Mouse (Mus musculus) heart, adult 2 months (tissue): ENCODE data around the gene Magi2. TPM values are rescaled to one million over a fixed set of nuclear protein-coding genes. Genes with fewer than 3 reads are reported as not detected.
A peak's percentile ranks its signal among the peaks of the same experiment; 100 is the strongest.

Experiments
- DNase-seq, 2 experiments: peaks; one replicate each; pipeline ENCODE4 v3.0.0; 2021
- H3K27ac ChIP-seq: fragments of 200-600 bp; 2 replicates; pipeline ENCODE4 v1.8.1; 2022
- H3K27me3 ChIP-seq: fragments of 200-500 bp; 2 replicates; pipeline ENCODE4 v1.6.1; 2012; ENCODE audit warnings: mild to moderate bottlenecking, low read length, inconsistent platforms, mixed read lengths; ENCODE audit not compliant: control insufficient read depth, insufficient read depth
- H3K36me3 ChIP-seq: fragments of 200-500 bp; 2 replicates; pipeline ENCODE4 v1.6.1; 2012; ENCODE audit warnings: low read length, inconsistent platforms; ENCODE audit not compliant: control insufficient read depth, insufficient read depth
- H3K4me1 ChIP-seq: fragments of 200-500 bp; 2 replicates; pipeline ENCODE4 v1.6.1; 2011; ENCODE audit warnings: low read length; ENCODE audit not compliant: control insufficient read depth, insufficient read depth
- H3K4me3 ChIP-seq: fragments of 200-600 bp; 2 replicates; pipeline ENCODE4 v1.8.1; 2022
- H3K79me2 ChIP-seq: fragments of 200-500 bp; replicated peaks from 2 replicates; pipeline ENCODE4 v1.6.1; 2012; ENCODE audit warnings: mild to moderate bottlenecking, inconsistent platforms, low read length, moderate library complexity, mixed read lengths; ENCODE audit not compliant: control insufficient read depth, insufficient read depth
- H3K9ac ChIP-seq: fragments of 200-500 bp; 2 replicates; pipeline ENCODE4 v1.6.1; 2012; ENCODE audit warnings: low read depth, mild to moderate bottlenecking, control low read depth, inconsistent platforms, low read length, mixed read lengths
- CTCF ChIP-seq: fragments of 200-600 bp; IDR thresholded peaks from 2 replicates; pipeline ENCODE4 v1.8.1; 2022; ENCODE audit warnings: antibody characterized with exemption, mild to moderate bottlenecking, moderate library complexity
- EP300 ChIP-seq: fragments of 200-500 bp; IDR thresholded peaks from 2 replicates; pipeline ENCODE4 v1.6.1; 2011; ENCODE audit warnings: low read depth, low read length, control low read depth; ENCODE audit not compliant: insufficient read depth
- POLR2A ChIP-seq: fragments of 200-500 bp; IDR thresholded peaks from 2 replicates; pipeline ENCODE4 v1.6.1; 2011; ENCODE audit warnings: mild to moderate bottlenecking, low read depth, low read length, control low read depth; ENCODE audit not compliant: insufficient read depth
- WGBS: fragments of 180-500 bp; shearing (Covaris S2); methylation state at CpG from one replicate; pipeline ENCODE4 v1.1.7; 2018; 5-methylcytosine and 5-hydroxymethylcytosine counted together
- intact Hi-C: fragments of 180-260 bp; cut with DNase I; formaldehyde crosslinking; loops from one replicate; pipeline ENCODE4 v1.15.1; 2025
- polyA plus RNA-seq: library from polyadenylated mRNA; depleted of rRNA; stranded (reverse); fragments of >200 nt; gene quantifications from 2 replicates; pipeline ENCODE4 v1.2.3, GENCODE M21; 2012
- total RNA-seq, 2 experiments: library from RNA; stranded (reverse); gene quantifications; 2 replicates each; pipeline ENCODE4 v1.2.3; 2021

Gene Magi2
- total and polyA plus RNA-seq, 3 experiments, result 2.0 to 8.2 (median 7.0) TPM

GRCm38 (mm10) chr5:20446471-20447174, 1219.8 kb downstream of the Magi2 start:
- DNase-seq, result no peak
- no peak overlapping the region for H3K9ac ChIP-seq
- H3K27ac ChIP-seq, result no peak overlapping the region
- H3K27me3 ChIP-seq, result no peaks in the 10 kb centered on the region
- TF ChIP-seq POLR2A (no peak), CTCF (no peak)
- no peak overlapping the region for H3K4me3 ChIP-seq
- WGBS, result 35% methylated on average over 4 of the region's 4 CpGs
- no peaks in the 10 kb centered on the region for H3K36me3 ChIP-seq
- no peaks in the 10 kb centered on the region for H3K79me2 ChIP-seq
- H3K4me1 ChIP-seq, result no peaks in the 10 kb centered on the region
- intact Hi-C loops, result no loop called here

DNA sequence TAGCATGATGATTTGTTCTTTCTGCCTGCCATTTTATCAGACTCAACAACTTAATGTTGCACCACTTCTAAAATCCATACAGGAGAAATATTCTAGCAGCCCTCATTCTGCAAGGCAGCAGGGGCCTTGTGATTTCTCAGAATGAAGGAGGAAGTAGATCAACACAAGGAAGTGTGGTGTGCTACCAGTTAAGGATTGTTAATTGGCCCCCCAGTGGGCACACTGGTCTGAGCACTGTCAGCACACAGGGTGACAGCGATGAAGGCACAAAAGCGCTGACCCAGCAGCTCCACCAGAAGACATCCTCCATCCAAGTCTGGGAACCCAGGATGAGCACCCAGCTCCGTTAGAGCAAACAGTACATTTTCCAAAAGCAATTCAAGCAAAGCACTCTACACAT, 1229.3 kb downstream of the Magi2 start:
- H3K79me2 ChIP-seq, result no peaks in the 10 kb centered on the region
- no peaks in the 10 kb centered on the region for H3K36me3 ChIP-seq
- no peaks in the 10 kb centered on the region for H3K27me3 ChIP-seq
- H3K9ac ChIP-seq, result no peak overlapping the region
- no peak for DNase-seq
- 61% methylated on average over 3 of the region's 3 CpGs for whole genome bisulfite sequencing
- TF ChIP-seq EP300 (no peak), CTCF (no peak), POLR2A (no peak)
- H3K4me1 ChIP-seq, result no peaks in the 10 kb centered on the region
- intact Hi-C loops, result no loop called here
- no peak overlapping the region for H3K4me3 ChIP-seq
- no peak overlapping the region for H3K27ac ChIP-seq

DNA sequence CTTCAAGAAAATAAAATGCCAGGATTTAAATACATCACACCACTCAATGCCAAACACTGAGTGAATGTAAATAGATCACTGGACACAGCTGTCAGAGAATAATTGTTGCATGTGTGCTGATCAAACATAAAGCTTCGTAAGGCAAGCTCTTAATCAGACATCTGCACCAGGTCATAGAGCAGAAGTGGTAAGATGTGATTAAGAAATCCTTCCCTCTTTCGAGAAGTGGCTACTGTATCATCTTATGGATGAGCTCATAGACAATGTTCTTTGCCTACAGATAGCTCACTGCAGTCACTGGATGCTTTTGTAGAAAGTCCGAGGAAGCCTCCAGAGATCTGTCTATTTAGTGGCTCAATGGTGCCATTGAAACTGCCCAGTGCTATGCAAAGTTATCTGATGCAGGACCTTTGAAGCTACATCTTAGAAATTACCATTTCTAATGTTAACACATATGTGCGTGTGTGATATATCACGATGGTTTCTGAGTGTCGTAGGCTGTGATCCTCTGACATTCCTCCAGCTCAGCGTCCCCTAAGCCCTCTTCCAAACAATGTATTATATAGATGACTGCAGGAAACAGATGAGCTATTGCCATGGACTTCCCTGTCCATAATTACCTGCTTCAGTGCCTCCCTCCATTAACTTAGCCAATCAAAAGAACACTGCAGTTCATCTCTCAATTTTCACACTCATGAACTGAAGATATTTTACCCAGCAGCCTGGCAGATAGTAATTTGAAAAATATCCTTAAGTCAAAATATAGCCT, 1231.1 kb downstream of the Magi2 start:
- intact Hi-C loops, result no loop called here
- no peak for DNase-seq
- no peak overlapping the region for H3K27ac ChIP-seq
- H3K27me3 ChIP-seq, result no peaks in the 10 kb centered on the region
- TF ChIP-seq POLR2A, result no peak
- no peak for TF ChIP-seq EP300
- TF ChIP-seq CTCF, result no peak
- no peak overlapping the region for H3K9ac ChIP-seq
- H3K79me2 ChIP-seq, result no peaks in the 10 kb centered on the region
- no peak overlapping the region for H3K4me3 ChIP-seq
- no peaks in the 10 kb centered on the region for H3K36me3 ChIP-seq
- 72% methylated on average over 7 of the region's 7 CpGs for WGBS
- H3K4me1 ChIP-seq, result no peaks in the 10 kb centered on the region

DNA sequence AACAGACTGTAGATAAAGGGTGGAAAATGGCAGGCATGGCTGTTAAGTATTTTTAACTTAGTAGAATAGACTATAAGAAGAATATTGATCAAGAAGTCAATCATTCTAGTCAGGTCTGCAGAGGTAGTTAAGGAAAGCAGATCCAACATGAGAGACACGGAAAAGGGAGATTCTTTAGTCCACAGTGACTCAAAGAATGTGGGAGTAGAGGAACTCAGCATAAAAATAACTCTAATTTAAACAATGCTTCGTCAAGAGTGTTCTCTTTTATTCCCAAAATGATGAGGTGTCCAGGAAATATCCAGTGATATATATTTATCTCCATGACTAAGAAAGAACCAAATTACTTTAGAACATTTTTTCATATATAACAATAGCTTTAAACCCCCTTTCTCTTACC, 1234.9 kb downstream of the Magi2 start:
- Histone ChIP-seq H3K4me3 (no peak overlapping the region), H3K36me3 (no peaks in the 10 kb centered on the region), H3K27ac (no peak overlapping the region), H3K27me3 (no peaks in the 10 kb centered on the region), H3K79me2 (no peaks in the 10 kb centered on the region), H3K4me1 (no peaks in the 10 kb centered on the region), H3K9ac (no peak overlapping the region)
- DNase-seq, result no peak
- TF ChIP-seq CTCF (no peak), EP300 (no peak), POLR2A (no peak)
- intact Hi-C loops, result no loop called here
- 54% methylated on average over 2 of the region's 2 CpGs for WGBS

DNA sequence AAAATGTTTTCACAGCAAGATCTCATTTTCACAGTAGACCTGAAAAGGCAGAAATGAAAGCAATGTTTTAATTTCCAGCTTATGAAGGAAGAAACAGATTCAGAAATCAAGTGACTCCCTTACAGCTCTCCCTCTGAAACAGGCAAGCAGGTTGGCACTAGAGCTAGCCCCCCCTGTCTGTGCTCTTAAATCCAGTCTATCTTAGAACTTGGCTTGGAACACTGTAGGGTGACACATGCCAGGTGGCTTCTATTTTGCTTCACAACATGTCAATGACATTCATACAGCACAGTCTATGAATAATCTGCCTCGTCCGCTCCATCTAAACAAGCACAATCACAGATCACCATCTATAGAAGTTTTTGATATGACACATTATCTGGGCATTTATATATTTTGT, 1235.5 kb downstream of the Magi2 start:
- Histone ChIP-seq H3K27ac (no peak overlapping the region), H3K4me3 (no peak overlapping the region), H3K79me2 (no peaks in the 10 kb centered on the region), H3K9ac (no peak overlapping the region), H3K36me3 (no peaks in the 10 kb centered on the region), H3K27me3 (no peaks in the 10 kb centered on the region), H3K4me1 (no peaks in the 10 kb centered on the region)
- intact Hi-C loops, result no loop called here
- peak in 1 of 2 experiments; percentile 26 for DNase-seq
- TF ChIP-seq POLR2A (no peak), EP300 (no peak), CTCF (no peak)
- whole genome bisulfite sequencing, result 58% methylated on average over 2 of the region's 2 CpGs

DNA sequence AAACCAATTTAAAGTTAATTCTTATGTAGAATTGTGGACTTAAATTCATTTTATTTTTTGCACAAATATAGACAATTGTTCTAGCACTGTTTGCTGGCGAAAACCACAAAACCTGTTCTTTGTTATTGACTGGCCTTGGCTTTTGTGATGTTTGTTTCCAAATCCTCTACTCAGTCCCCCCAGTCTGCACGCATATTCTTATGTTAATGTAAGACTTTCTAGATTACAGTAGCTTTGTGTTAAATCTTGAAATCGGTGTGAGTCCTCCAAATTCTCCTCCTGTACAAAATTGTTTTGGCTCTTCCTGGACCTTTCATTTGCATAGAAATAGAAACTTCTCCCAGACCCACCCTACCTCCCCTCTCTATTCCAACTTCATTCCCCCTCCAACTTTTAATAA, 1242.9 kb downstream of the Magi2 start:
- 73% methylated on average over 3 of the region's 3 CpGs for WGBS
- Histone ChIP-seq H3K36me3 (no peaks in the 10 kb centered on the region), H3K79me2 (no peaks in the 10 kb centered on the region), H3K4me1 (no peaks in the 10 kb centered on the region), H3K9ac (no peak overlapping the region), H3K27ac (no peak overlapping the region), H3K27me3 (no peaks in the 10 kb centered on the region), H3K4me3 (no peak overlapping the region)
- intact Hi-C loops, result loop anchor here (1.0 kb wide), 1 partner anchor 232 kb away; no protein-coding TSS in a partner anchor
- no peak for DNase-seq
- TF ChIP-seq EP300 (no peak), POLR2A (no peak), CTCF (no peak)
